Mouse (Mus musculus) midbrain, embryonic 16.5 days (tissue): ENCODE measurements around the gene Fgfr1op. TPM values are rescaled to one million over a fixed set of nuclear protein-coding genes. Genes with fewer than 3 reads are reported as not detected.
A peak's percentile ranks its signal among the peaks of the same experiment; 100 is the strongest.
"Not testable (repeated sequence)": the region's sequence is repeated elsewhere in the genome, so short reads cannot be mapped to it uniquely, and the experiment has no call there.

ENCODE experiments used
- ATAC-seq: fragments of 200-750 bp; cut with Nextera tagmentation; 2 replicates; pipeline ENCODE4 v1.8.0; 2017; ENCODE audit warnings: moderate TSS enrichment
- H3K27ac ChIP-seq: fragments of 300-500 bp; sonication (generic); 2 replicates; pipeline ENCODE4 v1.5.1; 2014; ENCODE audit warnings: mild to moderate bottlenecking, low read length, mixed read lengths
- H3K27me3 ChIP-seq: fragments of 300-500 bp; sonication (generic); 2 replicates; pipeline ENCODE4 v1.6.1; 2014; ENCODE audit warnings: low read depth, low read length, mixed read lengths; ENCODE audit not compliant: control insufficient read depth, insufficient read depth
- H3K36me3 ChIP-seq: fragments of 300-500 bp; sonication (generic); 2 replicates; pipeline ENCODE4 v1.6.1; 2014; ENCODE audit warnings: mild to moderate bottlenecking, low read length, moderate library complexity, mixed read lengths; ENCODE audit not compliant: control insufficient read depth, insufficient read depth
- H3K4me1 ChIP-seq: fragments of 300-500 bp; sonication (generic); 2 replicates; pipeline ENCODE4 v1.6.1; 2014; ENCODE audit warnings: mild to moderate bottlenecking, low read length, mixed read lengths; ENCODE audit not compliant: control insufficient read depth, insufficient read depth
- H3K4me2 ChIP-seq: fragments of 300-500 bp; sonication (generic); 2 replicates; pipeline ENCODE4 v1.6.1; 2014; ENCODE audit warnings: mild to moderate bottlenecking, low read length, mixed read lengths
- H3K4me3 ChIP-seq: fragments of 300-500 bp; sonication (generic); 2 replicates; pipeline ENCODE4 v1.5.1; 2014; ENCODE audit warnings: low read depth, mild to moderate bottlenecking, low read length, moderate library complexity, mixed read lengths
- H3K9ac ChIP-seq: fragments of 300-500 bp; sonication (generic); 2 replicates; pipeline ENCODE4 v1.6.1; 2014; ENCODE audit warnings: low read depth, low read length, mixed read lengths
- H3K9me3 ChIP-seq: fragments of 300-500 bp; sonication (generic); replicated peaks from 2 replicates; pipeline ENCODE4 v1.6.1; 2014; ENCODE audit warnings: mild to moderate bottlenecking, low read length, mixed read lengths; ENCODE audit not compliant: control insufficient read depth, poor library complexity, severe bottlenecking
- WGBS: fragments of 180-500 bp; shearing (Covaris S2); extraction: QIAGEN DNeasy Blood & Tissue Kit; methylation state at CpG from one replicate; pipeline ENCODE4 v1.1.7; 2014; 5-methylcytosine and 5-hydroxymethylcytosine counted together
- polyA plus RNA-seq: library from polyadenylated mRNA; unstranded; fragments of >200 nt; fragmentation: Nextera tagmentation; extraction: Ambion mirVana; gene quantifications from 2 replicates; pipeline ENCODE4 v1.2.1, GENCODE M21; 2015

The Fgfr1op gene
- polyA plus RNA-seq, 1 experiment from 2014 or later, result 29.3 TPM

- not testable (repeated sequence) for H3K4me1 ChIP-seq, H3K9me3 ChIP-seq, H3K27ac ChIP-seq, H3K27me3 ChIP-seq, H3K36me3 ChIP-seq, H3K9ac ChIP-seq, ATAC-seq
- H3K4me2 ChIP-seq, result peak overlapping the region; percentile 44
- H3K4me3 ChIP-seq, result peak overlapping the region; percentile 46
- WGBS, result 0% methylated on average over 11 of the region's 11 CpGs
These were observed 676 bp downstream of the Fgfr1op start for GRCm38 (mm10) chr17:8165977-8166376.

- not testable (repeated sequence) for ATAC-seq, H3K9ac ChIP-seq, H3K9me3 ChIP-seq, H3K27ac ChIP-seq, H3K4me1 ChIP-seq, H3K27me3 ChIP-seq, H3K36me3 ChIP-seq
- WGBS, result 0% methylated on average over 1 of the region's 3 CpGs
- Histone ChIP-seq H3K4me3 (peak overlapping the region; percentile 46; the same call in 1 of the 2 replicates), H3K4me2 (peak overlapping the region; percentile 44)
These were observed 1.2 kb downstream of the Fgfr1op start for GRCm38 (mm10) chr17:8166454-8166853.

GRCm38 (mm10) chr17:8167436-8167835, 2.1 kb downstream of the Fgfr1op start:
- not testable (repeated sequence) for H3K36me3 ChIP-seq, H3K4me2 ChIP-seq, ATAC-seq, H3K27ac ChIP-seq, H3K4me3 ChIP-seq, H3K9ac ChIP-seq, H3K9me3 ChIP-seq, H3K27me3 ChIP-seq, H3K4me1 ChIP-seq
- 90% methylated on average over 5 of the region's 8 CpGs for WGBS

GRCm38 (mm10) chr17:8170331-8170730, 5.0 kb downstream of the Fgfr1op start:
- no peak overlapping the region for H3K4me2 ChIP-seq
- no peak overlapping the region for H3K9ac ChIP-seq
- H3K4me3 ChIP-seq, result no peak overlapping the region
- H3K27ac ChIP-seq, result no peak overlapping the region
- no peaks in the 10 kb centered on the region for H3K9me3 ChIP-seq
- no peaks in the 10 kb centered on the region for H3K4me1 ChIP-seq
- ATAC-seq, result no peak
- 95% methylated on average over 7 of the region's 7 CpGs for WGBS
- H3K36me3 ChIP-seq, result peaks cover 14% of the 10 kb centered on the region; the same call in 1 of the 2 replicates
- H3K27me3 ChIP-seq, result no peaks in the 10 kb centered on the region

DNA sequence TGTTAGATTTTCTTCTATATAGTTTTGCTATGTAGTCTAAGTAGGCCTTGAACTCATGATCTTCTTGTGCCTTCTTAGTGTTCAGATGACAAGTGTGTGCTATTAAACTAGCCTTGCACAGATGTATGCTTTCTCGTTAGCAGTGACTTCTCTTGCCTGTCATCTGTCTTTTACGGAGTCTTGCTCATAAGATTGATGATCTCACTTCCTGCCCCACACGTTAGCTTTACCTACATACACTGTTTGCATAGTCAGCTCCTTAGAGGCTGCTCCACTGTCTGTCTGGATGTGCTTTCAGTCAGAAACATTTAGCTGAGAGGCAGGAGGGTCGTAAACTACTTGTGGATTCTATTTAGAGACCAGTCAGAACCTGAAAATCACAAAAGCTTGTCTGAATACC, 5.8 kb downstream of the Fgfr1op start:
- no peak overlapping the region for H3K9ac ChIP-seq
- H3K36me3 ChIP-seq, result peaks cover 18% of the 10 kb centered on the region
- H3K27me3 ChIP-seq, result no peaks in the 10 kb centered on the region
- H3K9me3 ChIP-seq, result no peaks in the 10 kb centered on the region
- no peak for ATAC-seq
- no peak overlapping the region for H3K27ac ChIP-seq
- no peaks in the 10 kb centered on the region for H3K4me1 ChIP-seq
- no peak overlapping the region for H3K4me3 ChIP-seq
- H3K4me2 ChIP-seq, result no peak overlapping the region
- WGBS, result 88% methylated on average over 4 of the region's 4 CpGs

DNA sequence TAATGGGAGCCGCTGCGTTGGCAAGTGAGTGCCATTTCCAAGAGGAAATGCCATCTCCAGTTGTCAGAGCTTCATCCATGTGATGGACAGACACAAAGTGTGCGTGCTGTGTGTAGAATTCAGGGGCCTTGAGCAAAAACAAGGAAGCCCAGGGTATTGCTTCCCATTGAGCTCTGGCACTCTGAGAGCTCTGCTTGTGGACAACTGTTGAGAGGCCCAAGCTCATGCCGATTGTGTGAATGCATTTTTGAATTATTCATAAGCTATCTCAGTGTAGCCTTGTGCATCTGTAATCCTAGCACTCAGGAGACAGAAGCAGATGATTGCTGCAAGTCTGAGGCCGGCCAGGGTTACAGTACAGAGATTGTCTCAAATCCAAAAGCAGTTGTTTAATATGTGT, 11.8 kb downstream of the Fgfr1op start:
- H3K4me1 ChIP-seq, result no peaks in the 10 kb centered on the region
- H3K4me3 ChIP-seq, result no peak overlapping the region
- H3K4me2 ChIP-seq, result no peak overlapping the region
- no peaks in the 10 kb centered on the region for H3K9me3 ChIP-seq
- WGBS, result 28% methylated on average over 5 of the region's 5 CpGs
- H3K27me3 ChIP-seq, result no peaks in the 10 kb centered on the region
- H3K27ac ChIP-seq, result no peak overlapping the region; the same call in 1 of the 2 replicates
- peaks cover 25% of the 10 kb centered on the region for H3K36me3 ChIP-seq
- peak; percentile 64; the same call in 1 of the 2 replicates for ATAC-seq
- H3K9ac ChIP-seq, result no peak overlapping the region

GRCm38 (mm10) chr17:8183815-8184214, 18.5 kb downstream of the Fgfr1op start:
- H3K9me3 ChIP-seq, result no peaks in the 10 kb centered on the region
- H3K4me2 ChIP-seq, result no peak overlapping the region
- H3K36me3 ChIP-seq, result peaks cover 26% of the 10 kb centered on the region
- no peaks in the 10 kb centered on the region for H3K4me1 ChIP-seq
- H3K9ac ChIP-seq, result no peak overlapping the region
- no peak for ATAC-seq
- no peak overlapping the region for H3K4me3 ChIP-seq
- no peak overlapping the region for H3K27ac ChIP-seq
- WGBS, result 91% methylated on average over 5 of the region's 5 CpGs
- H3K27me3 ChIP-seq, result no peaks in the 10 kb centered on the region

- Histone ChIP-seq H3K27me3 (no peaks in the 10 kb centered on the region), H3K4me3 (no peak overlapping the region), H3K36me3 (peaks cover 25% of the 10 kb centered on the region), H3K4me1 (no peaks in the 10 kb centered on the region), H3K27ac (no peak overlapping the region), H3K9me3 (no peaks in the 10 kb centered on the region), H3K4me2 (no peak overlapping the region), H3K9ac (no peak overlapping the region)
- WGBS, result 92% methylated on average over 7 of the region's 7 CpGs
- no peak for ATAC-seq
These were observed 18.9 kb downstream of the Fgfr1op start for GRCm38 (mm10) chr17:8184217-8184616.

GRCm38 (mm10) chr17:8193678-8194077, 28.4 kb downstream of the Fgfr1op start:
- Histone ChIP-seq H3K36me3 (peaks cover 6% of the 10 kb centered on the region; the same call in 1 of the 2 replicates), H3K9ac (no peak overlapping the region), H3K27me3 (no peaks in the 10 kb centered on the region), H3K4me2 (no peak overlapping the region), H3K4me3 (no peak overlapping the region), H3K9me3 (no peaks in the 10 kb centered on the region), H3K4me1 (no peaks in the 10 kb centered on the region), H3K27ac (no peak overlapping the region)
- 94% methylated on average over 8 of the region's 8 CpGs for WGBS
- no peak for ATAC-seq
